Mouse (Mus musculus) embryonic facial prominence, embryonic 11.5 days (tissue): ENCODE measurements around the gene Stard5. TPM values are rescaled to one million over a fixed set of nuclear protein-coding genes. Genes with fewer than 3 reads are reported as not detected.

ENCODE experiments used
- ATAC-seq: fragments of 200-750 bp; cut with Nextera tagmentation; replicated peaks from 2 replicates; pipeline ENCODE4 v1.8.0; 2017; ENCODE audit warnings: low read depth; ENCODE audit not compliant: insufficient number of reproducible peaks, low FRiP score, low TSS enrichment
- DNase-seq: peaks from one replicate; pipeline ENCODE4 v3.0.0-alpha.2; 2015; ENCODE audit warnings: low spot score
- H3K27ac ChIP-seq: fragments of 300-500 bp; sonication (generic); replicated peaks from 2 replicates; pipeline ENCODE4 v1.5.1; 2014; ENCODE audit warnings: mild to moderate bottlenecking, low read depth, low read length, control low read depth
- H3K27me3 ChIP-seq: fragments of 300-500 bp; sonication (generic); 2 replicates; pipeline ENCODE4 v1.6.1; 2014; ENCODE audit warnings: mild to moderate bottlenecking, low read length, moderate library complexity, mixed read lengths; ENCODE audit not compliant: control insufficient read depth, insufficient read depth
- H3K36me3 ChIP-seq: fragments of 300-500 bp; sonication (generic); replicated peaks from 2 replicates; pipeline ENCODE4 v1.6.1; 2014; ENCODE audit warnings: low read depth, mild to moderate bottlenecking, low read length, moderate library complexity, mixed read lengths; ENCODE audit not compliant: control insufficient read depth, insufficient read depth
- H3K4me1 ChIP-seq: fragments of 300-500 bp; sonication (generic); 2 replicates; pipeline ENCODE4 v1.6.1; 2014; ENCODE audit warnings: low read length, mixed read lengths; ENCODE audit not compliant: control insufficient read depth, insufficient read depth
- H3K4me2 ChIP-seq: fragments of 300-500 bp; sonication (generic); 2 replicates; pipeline ENCODE4 v1.6.1; 2014; ENCODE audit warnings: low read depth, mild to moderate bottlenecking, control low read depth, low read length, moderate library complexity
- H3K4me3 ChIP-seq: fragments of 300-500 bp; sonication (generic); 2 replicates; pipeline ENCODE4 v1.5.1; 2014; ENCODE audit warnings: low read depth, low read length, control low read depth
- H3K9ac ChIP-seq: fragments of 300-500 bp; sonication (generic); replicated peaks from 2 replicates; pipeline ENCODE4 v1.6.1; 2014; ENCODE audit warnings: mild to moderate bottlenecking, control low read depth, low read length
- H3K9me3 ChIP-seq: fragments of 300-500 bp; sonication (generic); replicated peaks from 2 replicates; pipeline ENCODE4 v1.6.1; 2016; ENCODE audit warnings: mild to moderate bottlenecking, low read length, inconsistent platforms, mixed read lengths; ENCODE audit not compliant: control insufficient read depth
- WGBS: fragments of 180-500 bp; shearing (Covaris S2); extraction: QIAGEN DNeasy Blood & Tissue Kit; methylation state at CpG from one replicate; pipeline ENCODE4 v1.1.7; 2014; 5-methylcytosine and 5-hydroxymethylcytosine counted together
- polyA plus RNA-seq: library from polyadenylated mRNA; unstranded; fragments of >200 nt; fragmentation: Nextera tagmentation; extraction: Ambion mirVana; gene quantifications from 2 replicates; pipeline ENCODE4 v1.2.1, GENCODE M21; 2014

Gene Stard5
- polyA plus RNA-seq, 1 experiment from 2014 or later: 19.5 TPM

DNA sequence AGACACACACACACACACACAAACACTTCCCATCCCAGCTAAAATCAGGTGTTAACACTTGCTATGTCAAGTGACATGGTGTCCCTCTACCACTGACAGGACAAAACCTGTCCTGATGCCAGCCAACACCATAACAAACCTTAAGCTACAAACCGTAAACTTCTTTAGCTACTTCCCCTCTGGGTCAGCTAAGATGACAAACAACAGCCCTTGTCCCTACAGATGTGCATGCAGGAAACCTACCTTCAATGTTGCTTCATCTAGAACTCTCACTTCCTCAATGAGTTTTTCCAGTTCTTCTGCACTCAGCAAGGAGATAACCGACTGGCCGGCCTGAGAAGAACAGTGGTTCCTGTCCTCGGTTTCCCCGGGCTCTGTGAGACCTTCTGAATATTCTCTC is 18.9 kb downstream of the Stard5 start:
- Histone ChIP-seq H3K9me3 (no peaks in the 10 kb centered on the region), H3K4me3 (no peak overlapping the region), H3K9ac (no peak overlapping the region), H3K36me3 (no peaks in the 10 kb centered on the region), H3K4me1 (no peaks in the 10 kb centered on the region), H3K27ac (no peak overlapping the region), H3K4me2 (no peak overlapping the region), H3K27me3 (no peaks in the 10 kb centered on the region)
- DNase-seq (no peak), ATAC-seq (no peak)
- 89% methylated on average over 5 of the region's 5 CpGs for WGBS

DNA sequence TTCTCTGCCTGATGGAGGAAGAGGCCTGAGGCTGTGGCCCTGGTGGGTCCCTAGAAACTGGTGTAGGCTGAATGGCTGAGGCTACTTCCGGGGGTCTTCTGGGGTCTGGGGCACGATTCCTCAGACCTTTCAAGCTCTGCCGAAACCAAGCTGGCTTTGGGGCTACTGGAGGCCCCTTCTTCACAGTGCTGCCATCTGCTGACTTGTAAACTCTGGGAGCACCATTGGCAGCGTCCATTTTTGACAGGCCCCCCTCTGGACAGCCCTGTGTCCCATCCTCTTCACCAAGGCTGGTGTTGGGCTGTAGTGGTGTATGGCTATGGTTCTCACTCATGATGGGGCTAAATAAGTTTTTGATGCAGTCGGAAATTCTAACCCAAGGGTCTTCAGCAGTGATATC is 20.7 kb downstream of the Stard5 start:
- no peak for DNase-seq
- Histone ChIP-seq H3K4me1 (no peaks in the 10 kb centered on the region), H3K36me3 (no peaks in the 10 kb centered on the region), H3K27ac (no peak overlapping the region), H3K4me2 (no peak overlapping the region), H3K9ac (no peak overlapping the region), H3K9me3 (no peaks in the 10 kb centered on the region), H3K4me3 (no peak overlapping the region), H3K27me3 (no peaks in the 10 kb centered on the region)
- ATAC-seq: no peak
- 81% methylated on average over 5 of the region's 5 CpGs for WGBS

DNA sequence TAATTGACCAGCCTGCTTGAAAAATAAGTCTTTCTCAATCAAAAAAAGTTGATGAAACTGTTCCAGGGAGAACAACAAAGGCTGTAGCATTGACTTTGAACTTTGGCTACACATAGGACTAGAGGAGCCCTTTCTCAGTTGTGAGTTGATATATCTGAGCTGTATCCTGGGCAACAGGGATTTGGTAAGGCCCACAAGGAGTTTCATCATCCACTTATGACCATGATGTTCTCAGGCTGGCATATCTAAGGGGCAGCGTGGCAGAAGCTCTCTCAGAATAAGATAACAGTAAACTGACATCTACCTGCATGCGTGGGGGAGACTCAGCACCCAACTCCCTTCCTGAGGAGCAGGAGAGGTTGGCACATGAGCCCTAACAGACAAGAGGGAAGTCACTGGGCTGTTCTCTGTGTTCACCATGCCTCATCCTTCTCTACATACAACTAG is 21.9 kb downstream of the Stard5 start:
- H3K27me3 ChIP-seq: no peaks in the 10 kb centered on the region
- H3K9me3 ChIP-seq: no peaks in the 10 kb centered on the region
- H3K4me2 ChIP-seq: no peak overlapping the region
- no peak overlapping the region for H3K27ac ChIP-seq
- no peak for DNase-seq
- WGBS: 91% methylated on average over 2 of the region's 2 CpGs
- no peaks in the 10 kb centered on the region for H3K36me3 ChIP-seq
- no peak overlapping the region for H3K9ac ChIP-seq
- ATAC-seq: no peak
- no peak overlapping the region for H3K4me3 ChIP-seq
- H3K4me1 ChIP-seq: no peaks in the 10 kb centered on the region

DNA sequence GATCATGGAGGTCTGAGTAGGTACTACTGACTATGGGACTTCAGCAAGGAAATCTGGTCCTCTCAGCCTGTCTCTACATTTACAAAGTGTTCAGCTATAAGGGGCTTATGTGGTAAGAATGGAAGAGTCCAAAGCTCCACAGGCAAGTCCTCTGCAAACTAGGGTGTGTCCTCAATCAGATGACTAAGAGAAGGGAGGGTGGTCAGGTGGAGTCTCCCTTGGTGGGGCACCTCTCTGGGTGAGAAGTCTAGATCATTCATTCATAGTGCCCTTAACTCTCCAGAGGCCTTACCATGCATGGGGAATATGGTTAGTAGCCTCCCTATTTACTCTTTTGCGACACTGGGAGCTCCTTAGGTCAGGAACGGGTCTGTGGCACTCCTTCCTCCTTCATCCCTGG is 22.4 kb downstream of the Stard5 start:
- H3K36me3 ChIP-seq: no peaks in the 10 kb centered on the region
- no peak overlapping the region for H3K9ac ChIP-seq
- 91% methylated on average over 2 of the region's 2 CpGs for WGBS
- H3K4me2 ChIP-seq: no peak overlapping the region
- H3K4me1 ChIP-seq: no peaks in the 10 kb centered on the region
- no peak overlapping the region for H3K4me3 ChIP-seq
- no peak for ATAC-seq
- DNase-seq: no peak
- no peak overlapping the region for H3K27ac ChIP-seq
- no peaks in the 10 kb centered on the region for H3K27me3 ChIP-seq
- H3K9me3 ChIP-seq: no peaks in the 10 kb centered on the region

DNA sequence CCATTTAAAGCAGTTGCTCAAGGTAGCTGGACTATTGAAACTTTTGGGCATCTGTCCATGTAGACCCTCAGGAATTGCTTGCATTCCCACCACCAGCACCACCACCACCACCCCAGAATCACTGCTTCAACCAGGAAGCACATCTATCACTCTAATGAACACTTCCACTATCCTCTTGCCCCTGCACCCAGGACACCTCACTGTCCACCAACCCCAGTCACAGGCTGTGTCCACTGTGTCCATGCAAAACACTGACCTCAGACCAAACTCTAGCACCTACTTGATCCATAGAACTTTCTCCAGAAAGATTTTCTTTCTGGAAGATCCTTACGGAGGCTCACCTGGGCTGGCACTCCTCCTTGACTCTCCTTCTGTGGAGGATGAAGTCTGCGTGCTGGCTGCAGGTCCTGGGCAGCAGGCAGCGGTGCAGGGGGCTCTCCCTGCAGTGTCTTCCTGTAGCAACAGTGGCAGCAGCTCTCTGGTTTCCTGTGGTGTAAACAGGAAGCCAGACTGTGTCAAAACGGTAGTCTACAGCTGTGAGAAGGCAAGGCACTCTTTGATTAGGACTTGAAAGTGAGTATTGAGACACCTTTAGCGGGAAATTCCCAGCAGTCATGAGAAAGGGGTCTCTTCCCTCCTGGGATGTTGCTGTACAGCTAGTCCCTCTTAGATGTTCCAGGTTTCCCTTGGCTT is 23.3 kb downstream of the Stard5 start:
- Histone ChIP-seq H3K27me3 (no peaks in the 10 kb centered on the region), H3K36me3 (no peaks in the 10 kb centered on the region), H3K4me2 (no peak overlapping the region), H3K4me1 (no peaks in the 10 kb centered on the region), H3K9me3 (no peaks in the 10 kb centered on the region), H3K27ac (no peak overlapping the region), H3K9ac (no peak overlapping the region), H3K4me3 (no peak overlapping the region)
- DNase-seq (no peak), ATAC-seq (no peak)
- 61% methylated on average over 5 of the region's 5 CpGs for WGBS

DNA sequence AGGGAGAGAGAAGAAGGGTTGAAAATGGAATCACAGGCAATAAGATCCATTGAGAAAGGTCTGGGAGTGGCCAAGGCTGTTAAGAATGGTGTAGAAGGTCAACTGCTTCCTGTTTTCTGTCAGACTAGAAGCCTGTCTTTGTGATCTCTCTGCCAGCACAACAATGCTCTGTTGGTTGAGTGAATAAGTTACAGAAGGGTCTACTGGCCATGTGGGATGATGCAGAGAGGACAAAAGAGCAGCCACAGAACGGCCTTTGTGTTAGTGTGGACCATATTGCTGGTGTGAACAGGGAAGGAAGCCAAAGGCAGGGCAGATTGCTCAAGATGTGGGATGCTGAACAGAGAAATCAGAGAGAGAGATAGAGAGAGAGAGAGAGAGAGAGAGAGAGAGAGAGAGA is 27.0 kb downstream of the Stard5 start:
- no peak for DNase-seq
- WGBS: 60% methylated on average over 1 of the region's 1 CpGs
- Histone ChIP-seq H3K27me3 (no peaks in the 10 kb centered on the region), H3K4me2 (no peak overlapping the region), H3K27ac (no peak overlapping the region), H3K4me1 (no peaks in the 10 kb centered on the region), H3K9ac (no peak overlapping the region), H3K4me3 (no peak overlapping the region), H3K9me3 (no peaks in the 10 kb centered on the region), H3K36me3 (no peaks in the 10 kb centered on the region)
- no peak for ATAC-seq

DNA sequence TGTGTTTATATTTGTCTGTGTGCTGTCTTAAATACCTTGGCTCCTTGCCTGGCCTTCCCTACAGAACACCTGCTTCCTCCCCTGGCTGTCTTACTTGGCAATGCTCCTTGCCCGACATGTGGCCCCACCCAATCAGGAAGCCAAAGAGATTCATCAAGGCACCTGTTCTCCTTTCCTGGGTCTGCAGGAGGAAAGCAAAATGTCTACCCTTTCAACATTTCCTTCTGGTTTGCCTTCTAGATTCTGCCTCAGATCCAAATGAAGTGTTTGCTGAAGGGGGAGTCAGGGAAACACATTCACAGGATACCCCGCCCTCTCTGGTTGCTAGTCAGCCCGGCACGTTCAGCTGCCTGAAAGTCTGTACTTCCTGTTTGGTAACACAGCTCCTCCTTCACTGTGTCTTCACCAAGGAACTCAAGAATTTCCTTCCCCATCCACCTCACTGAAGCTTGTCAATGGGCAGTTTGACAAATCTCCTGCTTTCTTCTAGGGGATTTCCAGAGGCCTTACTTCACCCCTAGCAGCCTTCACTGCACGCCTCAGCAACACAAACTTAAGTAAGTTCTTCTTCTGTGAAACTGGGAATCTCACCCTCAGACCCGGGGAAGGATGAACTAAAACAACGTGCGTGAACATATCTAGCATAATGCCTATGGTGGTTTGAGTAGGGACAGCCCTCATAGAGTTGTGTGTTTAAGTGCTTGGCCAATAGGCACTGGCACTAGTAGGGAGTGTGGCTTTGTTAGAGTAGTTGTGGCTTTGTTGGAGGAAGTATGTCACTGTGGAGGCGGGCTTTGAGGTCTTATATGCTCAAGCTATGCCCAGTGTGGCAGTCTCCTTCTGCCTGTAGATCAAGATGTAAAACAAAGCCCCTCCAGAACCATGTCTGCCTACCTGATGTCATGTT is 27.7 kb downstream of the Stard5 start:
- Histone ChIP-seq H3K4me1 (no peaks in the 10 kb centered on the region), H3K27ac (no peak overlapping the region), H3K9ac (no peak overlapping the region), H3K27me3 (no peaks in the 10 kb centered on the region), H3K4me2 (no peak overlapping the region), H3K36me3 (no peaks in the 10 kb centered on the region), H3K4me3 (no peak overlapping the region), H3K9me3 (no peaks in the 10 kb centered on the region)
- DNase-seq (no peak), ATAC-seq (no peak)
- 78% methylated on average over 9 of the region's 9 CpGs for WGBS

DNA sequence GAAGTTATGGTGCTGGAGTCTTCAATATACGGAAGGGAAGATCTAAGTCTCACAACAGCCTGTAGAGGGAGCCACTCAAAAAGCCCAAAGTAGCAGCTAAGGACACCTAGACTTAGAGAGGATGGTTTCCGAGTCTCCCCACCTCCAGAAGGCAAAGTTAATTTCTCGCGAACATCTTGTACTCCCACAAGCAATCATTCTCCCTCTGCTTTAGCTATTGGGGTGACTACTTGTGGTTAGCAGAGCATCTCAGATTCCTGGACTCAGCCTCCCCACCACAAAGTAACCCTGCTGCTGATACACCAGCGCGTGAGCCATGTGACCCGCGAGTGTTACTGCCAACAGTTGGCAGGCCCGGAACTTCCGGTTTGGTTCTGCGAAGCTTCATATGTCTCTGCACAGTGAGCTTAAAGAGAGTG is 28.5 kb downstream of the Stard5 start:
- WGBS: 90% methylated on average over 11 of the region's 11 CpGs
- Histone ChIP-seq H3K4me1 (no peaks in the 10 kb centered on the region), H3K9ac (no peak overlapping the region), H3K27me3 (no peaks in the 10 kb centered on the region), H3K4me2 (no peak overlapping the region), H3K4me3 (no peak overlapping the region), H3K27ac (no peak overlapping the region), H3K36me3 (no peaks in the 10 kb centered on the region), H3K9me3 (no peaks in the 10 kb centered on the region)
- ATAC-seq (no peak), DNase-seq (no peak)
